Mouse (Mus musculus): Measurements from ENCODE around the gene Ppp2r3a. TPM values are rescaled to one million over a fixed set of nuclear protein-coding genes. Genes with fewer than 3 reads are reported as not detected.
A peak's percentile ranks its signal among the peaks of the same experiment; 100 is the strongest.

Gene Ppp2r3a
- polyA plus RNA-seq, 1 experiment from 2014 or later = 3.2 TPM

DNA sequence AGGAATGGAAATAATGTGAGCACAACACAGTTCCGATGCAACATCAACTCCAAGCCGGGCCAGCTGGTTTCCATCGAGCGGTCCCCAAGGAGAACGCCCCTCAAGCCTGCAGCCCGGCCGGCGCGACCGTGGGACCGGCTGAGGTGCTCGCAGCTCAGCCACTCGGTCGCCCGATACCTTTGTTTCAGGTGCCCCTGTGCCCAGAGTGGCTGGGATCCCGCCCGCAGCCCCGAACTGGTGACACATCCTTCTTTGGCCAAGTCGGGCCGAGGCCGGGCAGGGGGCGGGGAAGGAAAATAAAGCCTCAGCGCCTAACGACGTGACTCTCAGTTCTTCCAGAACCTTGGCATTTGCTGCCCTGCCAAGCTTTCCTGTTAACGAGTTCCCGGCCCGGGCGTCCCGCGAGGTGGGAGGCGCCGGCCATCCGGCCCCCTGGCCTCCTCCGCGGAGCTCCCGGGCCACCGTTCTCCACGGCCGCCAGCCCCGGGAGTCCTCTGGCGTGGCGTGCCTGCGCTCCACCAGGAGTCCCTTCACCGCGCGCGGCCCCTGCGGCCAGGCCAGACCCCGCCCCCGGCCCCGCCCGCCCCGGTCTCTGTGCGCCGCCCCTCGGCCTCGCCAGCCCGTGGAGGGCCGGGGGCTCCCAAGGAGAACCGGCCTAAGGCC is 483 bp downstream of the Ppp2r3a start:
- H3K27ac ChIP-seq (replicated peaks) = peak overlapping the region; percentile 85
- H3K36me3 ChIP-seq (replicated peaks) = no peaks in the 10 kb centered on the region
- H3K4me3 ChIP-seq (replicated peaks) = peak overlapping the region; percentile 76
- H3K9me3 ChIP-seq (replicated peaks) = no peaks in the 10 kb centered on the region
- peaks cover 39% of the 10 kb centered on the region for H3K4me1 ChIP-seq (replicated peaks)
- under 1% methylated on average over 61 of the region's 61 CpGs for WGBS (ENCODE audit: insufficient replicate concordance)
- peak; percentile 94 for ATAC-seq (ENCODE audit: insufficient read depth)
- peak overlapping the region; percentile 73 for H3K9ac ChIP-seq
- peak overlapping the region; percentile 94 for H3K4me2 ChIP-seq
- peaks cover 9% of the 10 kb centered on the region; the same call in 1 of the 2 replicates for H3K27me3 ChIP-seq

DNA sequence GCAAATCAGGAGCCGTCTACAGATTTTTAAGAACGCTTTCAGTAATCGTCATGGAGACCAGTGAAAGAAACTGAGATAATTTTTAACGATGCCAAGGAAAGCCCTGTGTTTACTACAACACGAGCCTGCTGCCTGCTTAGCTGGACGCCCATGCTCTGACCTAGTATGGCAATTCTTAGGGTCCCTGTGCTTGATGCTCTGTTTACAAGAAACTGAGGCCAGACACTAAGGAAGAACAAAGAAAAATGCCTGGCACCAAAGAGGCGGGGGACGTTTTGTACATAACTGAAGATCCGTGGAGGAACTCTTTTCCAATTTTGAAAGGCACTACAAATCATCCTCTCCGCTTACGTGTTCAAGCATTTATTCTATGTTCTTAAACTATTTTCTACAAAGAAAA is 1.1 kb downstream of the Ppp2r3a start:
- H3K27ac ChIP-seq (replicated peaks) = no peak overlapping the region
- peaks cover 9% of the 10 kb centered on the region; the same call in 1 of the 2 replicates for H3K27me3 ChIP-seq
- 16% methylated on average over 11 of the region's 11 CpGs for WGBS (ENCODE audit: insufficient replicate concordance)
- no peaks in the 10 kb centered on the region for H3K36me3 ChIP-seq (replicated peaks)
- H3K9me3 ChIP-seq (replicated peaks) = no peaks in the 10 kb centered on the region
- no peak for ATAC-seq (ENCODE audit: insufficient read depth)
- peaks cover 41% of the 10 kb centered on the region for H3K4me1 ChIP-seq (replicated peaks)
- no peak overlapping the region for H3K9ac ChIP-seq
- peak overlapping the region; percentile 94 for H3K4me2 ChIP-seq
- peak overlapping the region; percentile 76 for H3K4me3 ChIP-seq (replicated peaks)

DNA sequence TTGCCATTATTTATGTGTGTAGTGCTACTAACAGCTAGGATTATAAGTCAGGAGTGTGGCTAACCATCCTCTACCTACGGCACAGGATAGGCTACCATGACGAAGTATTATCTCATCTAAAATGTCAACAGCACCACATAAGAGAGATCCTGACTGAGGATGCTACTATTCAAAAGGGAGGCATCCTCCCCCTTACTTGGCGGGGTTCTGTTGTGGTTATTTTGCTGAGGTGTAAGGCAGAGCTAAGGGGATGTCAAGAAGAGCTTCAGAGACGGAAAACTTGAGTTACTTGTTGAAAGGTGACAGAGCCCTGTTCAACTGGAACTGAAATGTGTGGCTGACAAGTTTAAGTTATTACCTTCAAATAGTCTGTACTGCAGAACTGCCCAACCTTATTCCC is 2.0 kb downstream of the Ppp2r3a start:
- Histone ChIP-seq H3K9me3 (replicated peaks) (no peaks in the 10 kb centered on the region), H3K36me3 (replicated peaks) (no peaks in the 10 kb centered on the region), H3K4me3 (replicated peaks) (no peak overlapping the region), H3K27me3 (peaks cover 9% of the 10 kb centered on the region; the same call in 1 of the 2 replicates), H3K4me1 (replicated peaks) (peaks cover 50% of the 10 kb centered on the region), H3K27ac (replicated peaks) (no peak overlapping the region), H3K9ac (no peak overlapping the region), H3K4me2 (0 out of 2 replicates have a peak overlapping the region, but pooled peaks have one; percentile 94)
- ATAC-seq (ENCODE audit: insufficient read depth) = no peak
- 53% methylated on average over 4 of the region's 4 CpGs for WGBS (ENCODE audit: insufficient replicate concordance)

DNA sequence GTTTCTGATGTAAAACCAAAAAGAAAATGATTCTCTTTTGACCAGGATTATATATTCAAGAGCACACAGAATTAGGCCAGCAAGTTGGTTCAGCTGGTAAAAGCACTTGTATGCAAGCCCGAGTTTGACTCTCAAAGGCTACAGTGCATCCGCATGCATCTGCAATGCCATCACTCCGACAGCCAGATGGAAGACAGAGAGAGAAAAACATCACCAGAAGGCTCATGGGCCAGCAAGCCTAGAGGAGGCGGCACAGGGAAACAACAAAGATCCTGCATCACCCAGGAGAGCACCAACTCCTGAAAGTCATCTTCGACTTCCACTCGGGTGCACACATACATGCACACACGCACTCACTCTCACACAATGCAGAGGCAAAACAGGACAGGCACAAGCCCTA is 4.1 kb downstream of the Ppp2r3a start:
- Histone ChIP-seq H3K27me3 (peaks cover 9% of the 10 kb centered on the region; the same call in 1 of the 2 replicates), H3K4me1 (replicated peaks) (peaks cover 48% of the 10 kb centered on the region), H3K9me3 (replicated peaks) (no peaks in the 10 kb centered on the region), H3K4me2 (no peak overlapping the region), H3K4me3 (replicated peaks) (no peak overlapping the region), H3K36me3 (replicated peaks) (no peaks in the 10 kb centered on the region), H3K9ac (no peak overlapping the region), H3K27ac (replicated peaks) (no peak overlapping the region)
- ATAC-seq (ENCODE audit: insufficient read depth) = no peak
- WGBS (ENCODE audit: insufficient replicate concordance) = 71% methylated on average over 7 of the region's 7 CpGs

DNA sequence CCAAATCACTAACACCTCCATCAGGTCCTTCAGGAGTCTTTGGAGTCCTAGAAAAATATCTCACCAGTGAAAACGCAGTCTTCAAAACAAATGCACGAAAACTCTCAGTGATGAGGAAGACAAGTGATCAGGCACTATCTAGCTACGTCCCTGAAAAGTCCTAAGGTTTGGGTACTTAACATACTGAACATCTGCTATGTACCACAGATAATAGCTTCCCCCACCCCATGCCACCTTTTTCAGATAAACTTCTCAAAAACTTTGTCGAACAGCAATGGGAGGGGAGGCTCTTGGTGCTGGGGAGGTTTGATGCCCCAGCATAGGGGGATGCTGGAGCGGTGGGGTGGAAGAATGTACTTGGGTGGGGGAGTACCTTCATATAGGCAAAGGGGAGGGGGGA is 6.1 kb downstream of the Ppp2r3a start:
- Histone ChIP-seq H3K4me2 (no peak overlapping the region; the same call in 1 of the 2 replicates), H3K27me3 (peaks cover 9% of the 10 kb centered on the region; the same call in 1 of the 2 replicates), H3K4me3 (replicated peaks) (no peak overlapping the region), H3K36me3 (replicated peaks) (no peaks in the 10 kb centered on the region), H3K4me1 (replicated peaks) (peaks cover 28% of the 10 kb centered on the region), H3K9ac (no peak overlapping the region), H3K27ac (replicated peaks) (no peak overlapping the region), H3K9me3 (replicated peaks) (no peaks in the 10 kb centered on the region)
- 36% methylated on average over 5 of the region's 5 CpGs for WGBS (ENCODE audit: insufficient replicate concordance)
- peak; percentile 60; the same call in 1 of the 2 replicates for ATAC-seq (ENCODE audit: insufficient read depth)

DNA sequence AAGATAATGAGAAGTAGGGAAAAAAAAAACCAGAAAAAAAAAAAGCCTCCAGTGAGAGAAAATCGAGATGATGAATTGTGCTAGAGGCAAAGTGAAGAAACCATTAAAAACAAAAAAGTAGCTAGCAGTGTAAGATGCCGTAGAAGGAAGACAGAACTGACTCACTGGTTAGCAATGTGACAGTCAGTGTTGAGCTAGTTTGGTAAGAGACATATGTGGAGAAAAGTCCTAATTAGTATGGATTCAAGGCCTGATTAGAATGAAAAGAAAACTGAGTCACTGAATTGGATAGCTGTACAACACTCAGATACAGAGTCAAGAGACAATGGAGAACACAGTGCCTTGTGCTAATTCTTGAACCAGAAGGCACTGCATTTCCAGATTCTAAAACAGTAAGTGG is 7.9 kb downstream of the Ppp2r3a start:
- Histone ChIP-seq H3K4me2 (no peak overlapping the region), H3K27me3 (no peaks in the 10 kb centered on the region), H3K9me3 (replicated peaks) (no peaks in the 10 kb centered on the region), H3K27ac (replicated peaks) (no peak overlapping the region), H3K4me3 (replicated peaks) (no peak overlapping the region), H3K9ac (no peak overlapping the region), H3K4me1 (replicated peaks) (peaks cover 14% of the 10 kb centered on the region), H3K36me3 (replicated peaks) (no peaks in the 10 kb centered on the region)
- WGBS (ENCODE audit: insufficient replicate concordance) = 60% methylated on average over 2 of the region's 2 CpGs
- ATAC-seq (ENCODE audit: insufficient read depth) = no peak

DNA sequence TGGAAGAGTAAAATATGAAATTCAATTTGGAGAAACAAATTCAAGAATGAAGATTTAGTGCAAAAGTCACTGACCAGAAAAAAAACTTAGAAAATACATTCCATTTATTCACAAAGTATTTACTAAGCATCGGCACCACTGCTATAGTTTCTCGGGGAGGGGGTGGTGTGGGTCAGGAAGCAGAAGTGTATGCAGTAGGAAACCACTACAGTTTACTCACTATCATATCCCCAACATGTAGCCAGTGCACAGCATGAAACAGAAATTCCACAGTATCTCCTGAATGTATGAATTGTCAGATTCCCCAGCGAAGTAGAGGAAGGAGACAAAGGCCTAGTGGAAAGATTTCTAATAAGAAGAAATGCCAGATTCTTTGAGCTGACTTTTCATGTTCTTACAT is 11.4 kb downstream of the Ppp2r3a start:
- peaks cover 9% of the 10 kb centered on the region; the same call in 1 of the 2 replicates for H3K4me1 ChIP-seq (replicated peaks)
- no peak overlapping the region for H3K27ac ChIP-seq (replicated peaks)
- WGBS (ENCODE audit: insufficient replicate concordance) = 16% methylated on average over 3 of the region's 3 CpGs
- no peaks in the 10 kb centered on the region for H3K27me3 ChIP-seq
- no peaks in the 10 kb centered on the region for H3K9me3 ChIP-seq (replicated peaks)
- no peak overlapping the region for H3K9ac ChIP-seq
- no peaks in the 10 kb centered on the region for H3K36me3 ChIP-seq (replicated peaks)
- H3K4me3 ChIP-seq (replicated peaks) = no peak overlapping the region
- ATAC-seq (ENCODE audit: insufficient read depth) = no peak
- no peak overlapping the region for H3K4me2 ChIP-seq

DNA sequence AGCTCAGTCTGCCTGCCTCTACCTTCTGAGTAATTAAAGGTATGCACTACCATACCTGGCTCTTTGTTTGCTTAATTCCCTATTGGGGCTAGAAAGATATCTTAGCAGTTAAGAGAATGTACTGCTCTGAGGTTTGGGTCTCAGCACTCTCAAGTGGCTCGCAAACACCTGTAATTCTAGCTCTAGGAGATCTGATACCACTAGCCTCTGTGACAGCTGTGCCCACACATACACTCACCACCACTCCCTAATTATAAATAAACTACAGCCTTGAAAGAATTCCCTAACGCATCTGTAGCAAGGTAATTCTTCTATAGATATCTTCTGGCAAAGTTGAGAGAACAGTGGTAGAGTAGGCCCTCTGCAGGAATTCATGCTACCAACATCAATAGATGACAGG is 15.8 kb downstream of the Ppp2r3a start:
- no peak overlapping the region for H3K9ac ChIP-seq
- ATAC-seq (ENCODE audit: insufficient read depth) = no peak
- WGBS (ENCODE audit: insufficient replicate concordance) = 72% methylated on average over 2 of the region's 2 CpGs
- H3K9me3 ChIP-seq (replicated peaks) = no peaks in the 10 kb centered on the region
- H3K27ac ChIP-seq (replicated peaks) = no peak overlapping the region
- H3K4me3 ChIP-seq (replicated peaks) = no peak overlapping the region
- H3K4me1 ChIP-seq (replicated peaks) = no peaks in the 10 kb centered on the region
- no peaks in the 10 kb centered on the region for H3K27me3 ChIP-seq
- no peaks in the 10 kb centered on the region for H3K36me3 ChIP-seq (replicated peaks)
- no peak overlapping the region for H3K4me2 ChIP-seq

DNA sequence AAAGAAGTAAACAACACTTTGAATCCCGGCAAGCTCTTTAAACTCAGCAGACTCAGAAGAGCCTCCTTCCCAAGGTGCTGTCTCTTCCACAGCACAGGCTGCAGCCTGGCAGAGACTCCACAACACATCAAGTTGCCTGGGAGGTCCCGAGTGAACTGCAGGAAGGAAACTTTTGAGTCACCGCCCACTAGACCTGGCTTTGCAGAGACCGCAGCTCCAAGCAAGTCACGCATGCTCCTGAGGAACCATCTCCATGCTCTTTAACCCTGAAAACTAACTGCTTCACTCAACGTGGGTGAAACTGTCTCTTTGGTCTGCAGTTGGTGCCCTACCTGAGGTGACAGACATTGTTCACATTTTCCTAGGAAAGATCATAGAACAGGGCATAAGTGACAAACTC is 19.6 kb downstream of the Ppp2r3a start:
- no peak overlapping the region for H3K4me2 ChIP-seq

DNA sequence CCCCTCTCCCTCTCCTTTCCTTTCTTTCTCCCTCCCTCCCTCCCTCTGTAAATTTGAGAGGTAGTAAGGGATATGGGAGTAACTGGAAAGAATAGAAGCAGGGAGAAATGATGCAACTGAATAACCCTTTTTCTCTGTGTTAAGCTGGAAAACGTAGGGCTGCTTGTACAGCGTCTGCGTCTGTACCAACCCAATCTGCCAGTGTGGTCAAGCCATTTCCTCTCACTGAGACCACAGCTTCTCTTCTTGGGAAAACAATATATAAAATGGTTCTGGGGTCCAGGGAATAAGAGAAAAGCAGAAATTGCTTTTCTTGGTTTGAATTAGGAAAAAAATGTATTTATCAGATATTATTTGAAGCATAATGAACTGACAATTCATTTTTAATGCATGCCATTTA is 21.6 kb downstream of the Ppp2r3a start:
- H3K27me3 ChIP-seq = no peaks in the 10 kb centered on the region
- no peak overlapping the region for H3K4me2 ChIP-seq
- H3K9me3 ChIP-seq (replicated peaks) = no peaks in the 10 kb centered on the region
- no peaks in the 10 kb centered on the region for H3K4me1 ChIP-seq (replicated peaks)
- 11% methylated on average over 3 of the region's 3 CpGs for WGBS (ENCODE audit: insufficient replicate concordance)
- H3K9ac ChIP-seq = no peak overlapping the region
- no peaks in the 10 kb centered on the region for H3K36me3 ChIP-seq (replicated peaks)
- H3K27ac ChIP-seq (replicated peaks) = no peak overlapping the region
- H3K4me3 ChIP-seq (replicated peaks) = no peak overlapping the region
- ATAC-seq (ENCODE audit: insufficient read depth) = no peak

More for the DNA sequence above, 19.6 kb downstream of the Ppp2r3a start:
- no peaks in the 10 kb centered on the region for H3K36me3 ChIP-seq (replicated peaks)
- H3K9me3 ChIP-seq (replicated peaks) = no peaks in the 10 kb centered on the region
- H3K4me3 ChIP-seq (replicated peaks) = no peak overlapping the region
- WGBS (ENCODE audit: insufficient replicate concordance) = 29% methylated on average over 6 of the region's 6 CpGs
- no peak for ATAC-seq (ENCODE audit: insufficient read depth)
- H3K27me3 ChIP-seq = no peaks in the 10 kb centered on the region
- no peaks in the 10 kb centered on the region for H3K4me1 ChIP-seq (replicated peaks)
- H3K27ac ChIP-seq (replicated peaks) = no peak overlapping the region
- no peak overlapping the region for H3K9ac ChIP-seq

DNA sequence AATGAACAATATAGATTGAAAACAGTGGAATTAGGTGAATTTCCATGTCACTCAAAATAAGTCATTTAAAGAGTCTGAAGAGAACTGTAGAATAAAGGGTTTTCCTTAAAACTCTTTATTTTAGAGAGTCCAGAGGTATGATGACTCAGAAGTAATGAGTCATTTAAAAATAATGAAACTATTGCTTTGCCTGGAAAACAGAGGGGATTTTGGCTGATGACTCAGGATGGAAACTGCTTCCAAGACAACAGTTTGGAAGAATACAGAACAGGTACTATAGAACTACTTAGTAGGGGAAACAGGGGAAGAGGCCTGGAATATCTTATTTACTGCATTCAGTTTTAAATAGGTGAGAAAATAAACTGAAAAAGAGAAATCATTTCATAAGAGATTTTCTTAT is 22.7 kb downstream of the Ppp2r3a start:
- Histone ChIP-seq H3K36me3 (replicated peaks) (no peaks in the 10 kb centered on the region), H3K4me3 (replicated peaks) (no peak overlapping the region), H3K27ac (replicated peaks) (no peak overlapping the region), H3K9ac (no peak overlapping the region), H3K9me3 (replicated peaks) (no peaks in the 10 kb centered on the region), H3K27me3 (no peaks in the 10 kb centered on the region), H3K4me2 (no peak overlapping the region), H3K4me1 (replicated peaks) (no peaks in the 10 kb centered on the region)
- no peak for ATAC-seq (ENCODE audit: insufficient read depth)

DNA sequence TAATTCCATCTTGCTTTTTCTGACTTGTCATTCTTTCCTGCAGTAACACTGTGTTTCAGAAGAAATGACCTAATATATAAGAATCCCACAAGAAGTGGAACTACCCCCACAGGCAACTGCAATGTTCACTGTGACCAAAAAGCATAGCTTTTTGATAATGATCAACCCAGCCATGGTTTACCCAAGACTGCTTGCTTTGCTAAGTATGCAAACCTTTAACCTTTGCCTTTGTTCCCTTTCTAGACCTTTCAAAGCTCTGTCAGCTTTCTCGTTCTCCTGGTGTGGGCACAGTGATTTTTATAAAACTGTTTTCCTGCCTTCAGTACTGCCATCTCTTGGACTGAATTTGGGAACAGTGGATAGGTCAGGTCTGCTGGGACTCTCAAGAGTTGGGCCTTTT is 43.6 kb downstream of the Ppp2r3a start:
- peak; percentile 71 for ATAC-seq (ENCODE audit: insufficient read depth)
- Histone ChIP-seq H3K4me3 (replicated peaks) (no peak overlapping the region), H3K4me1 (replicated peaks) (no peaks in the 10 kb centered on the region), H3K27me3 (no peaks in the 10 kb centered on the region), H3K36me3 (replicated peaks) (no peaks in the 10 kb centered on the region), H3K27ac (replicated peaks) (peak overlapping the region; percentile 51; the same call in 1 of the 2 replicates), H3K9ac (no peak overlapping the region), H3K4me2 (peak overlapping the region; percentile 27; the same call in 1 of the 2 replicates), H3K9me3 (replicated peaks) (no peaks in the 10 kb centered on the region)
- 36% methylated on average over 1 of the region's 1 CpGs for WGBS (ENCODE audit: insufficient replicate concordance)

All from liver, embryonic 15.5 days (tissue).